Mouse (Mus musculus): ENCODE measurements at regions not wholly inside any gene's neighbourhood (a gene's known extent, or its start where the extent isn't known, plus 50 kb on each side); places are given as distances from the start of the nearest gene placed in this dataset.

DNA sequence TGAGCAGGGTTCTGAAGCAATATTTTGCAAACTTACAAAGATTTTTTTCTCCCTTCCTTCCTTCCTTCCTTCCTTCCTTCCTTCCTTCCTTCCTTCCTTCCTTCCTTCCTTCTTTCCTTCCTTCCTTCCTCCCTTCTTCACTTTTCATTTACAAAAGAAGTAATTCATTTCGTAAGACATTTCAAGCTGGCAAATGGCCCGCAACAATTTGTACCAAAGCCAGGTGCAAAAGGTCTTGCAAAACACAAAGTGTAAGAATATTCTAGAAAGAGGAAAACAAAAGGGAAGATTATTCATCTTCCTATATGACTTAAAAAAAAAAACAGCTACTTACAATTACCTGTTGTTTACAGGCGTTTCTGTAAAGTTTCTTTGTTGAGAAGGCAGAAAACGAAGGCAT lies 86.3 kb upstream of the Nr2f2 start:
- DNase-seq: no peak

GRCm38 (mm10) chr7:70438908-70439307 lies 72.4 kb upstream of the Nr2f2 start:
- DNase-seq: no peak

- no peak for DNase-seq
These were observed 67.3 kb upstream of the Nr2f2 start for GRCm38 (mm10) chr7:70433838-70434237.

- no peak for DNase-seq
These were observed 66.8 kb upstream of the Nr2f2 start for GRCm38 (mm10) chr7:70433358-70433757.

DNA sequence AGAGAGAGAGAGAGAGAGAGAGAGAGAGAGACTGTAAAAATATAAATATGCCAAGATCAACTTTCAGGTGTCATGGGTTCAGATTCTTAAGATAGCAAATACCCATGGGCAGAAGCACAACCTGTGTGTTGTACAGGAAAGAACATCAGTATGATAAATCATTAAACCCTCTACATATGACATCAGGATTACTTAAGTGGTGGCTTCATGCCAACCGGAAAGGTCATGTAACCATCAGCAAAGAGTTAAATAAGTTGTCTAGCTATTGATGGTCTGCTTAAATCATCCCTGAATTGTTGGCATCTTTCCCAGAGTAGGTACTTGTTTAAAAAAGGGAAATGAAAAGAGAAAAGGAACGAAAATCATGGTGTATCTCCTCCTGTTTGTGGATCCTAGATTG lies 65.2 kb upstream of the Nr2f2 start:
- no peak for DNase-seq

GRCm38 (mm10) chr7:70429326-70429725 lies 62.8 kb upstream of the Nr2f2 start:
- DNase-seq: no peak

DNA sequence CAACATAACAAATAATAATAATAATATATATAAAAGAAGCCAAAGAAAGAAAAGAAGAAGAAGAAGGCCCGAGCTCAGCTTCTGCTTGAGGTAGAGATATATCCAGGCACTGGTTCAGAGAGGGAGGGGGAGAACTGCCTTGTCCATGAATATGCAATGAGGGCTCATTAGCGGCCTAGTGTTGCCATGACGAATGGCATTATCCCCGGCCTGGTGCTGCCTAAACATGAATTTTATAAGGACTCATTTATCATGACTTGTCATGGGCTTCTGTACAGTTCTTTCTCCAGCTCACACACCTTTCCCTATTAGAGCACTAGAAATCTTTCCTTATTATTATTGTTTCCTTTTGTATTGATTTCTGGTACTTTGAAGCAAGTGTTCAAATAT lies 57.7 kb upstream of the Nr2f2 start:
- DNase-seq: no peak

DNA sequence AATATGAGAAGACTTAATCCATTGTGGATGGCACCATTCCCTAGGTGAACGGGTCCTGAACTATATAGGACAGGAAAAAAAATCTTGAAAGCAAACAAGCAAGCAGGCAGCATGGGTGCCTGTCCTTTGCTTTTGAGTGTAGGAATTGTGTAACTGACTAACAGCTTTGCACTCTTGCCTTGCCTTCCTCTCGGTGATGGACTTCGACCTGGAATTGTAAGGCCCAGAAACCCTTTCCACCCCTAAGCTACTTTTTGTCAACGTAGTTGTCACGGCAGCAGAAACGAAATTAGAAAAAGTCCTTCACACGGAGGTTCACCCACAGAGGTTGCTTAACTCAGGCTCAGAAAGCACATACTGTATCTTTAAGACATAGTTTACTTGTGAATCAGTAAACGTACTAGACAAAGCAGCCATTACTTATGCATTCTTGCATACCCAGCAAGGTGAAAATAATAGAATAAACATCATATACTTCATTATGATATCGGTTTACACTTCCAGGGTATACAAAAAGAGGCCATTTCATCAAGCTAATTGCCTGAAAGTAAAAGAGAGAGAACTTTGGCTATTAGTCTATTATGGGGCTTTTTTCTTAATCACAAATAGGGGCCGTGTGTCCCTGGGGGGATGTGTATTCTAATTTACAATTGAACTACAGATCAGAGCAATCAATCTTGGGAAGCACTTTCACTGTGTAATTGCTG lies 57.1 kb upstream of the Nr2f2 start:
- no peak for DNase-seq

DNA sequence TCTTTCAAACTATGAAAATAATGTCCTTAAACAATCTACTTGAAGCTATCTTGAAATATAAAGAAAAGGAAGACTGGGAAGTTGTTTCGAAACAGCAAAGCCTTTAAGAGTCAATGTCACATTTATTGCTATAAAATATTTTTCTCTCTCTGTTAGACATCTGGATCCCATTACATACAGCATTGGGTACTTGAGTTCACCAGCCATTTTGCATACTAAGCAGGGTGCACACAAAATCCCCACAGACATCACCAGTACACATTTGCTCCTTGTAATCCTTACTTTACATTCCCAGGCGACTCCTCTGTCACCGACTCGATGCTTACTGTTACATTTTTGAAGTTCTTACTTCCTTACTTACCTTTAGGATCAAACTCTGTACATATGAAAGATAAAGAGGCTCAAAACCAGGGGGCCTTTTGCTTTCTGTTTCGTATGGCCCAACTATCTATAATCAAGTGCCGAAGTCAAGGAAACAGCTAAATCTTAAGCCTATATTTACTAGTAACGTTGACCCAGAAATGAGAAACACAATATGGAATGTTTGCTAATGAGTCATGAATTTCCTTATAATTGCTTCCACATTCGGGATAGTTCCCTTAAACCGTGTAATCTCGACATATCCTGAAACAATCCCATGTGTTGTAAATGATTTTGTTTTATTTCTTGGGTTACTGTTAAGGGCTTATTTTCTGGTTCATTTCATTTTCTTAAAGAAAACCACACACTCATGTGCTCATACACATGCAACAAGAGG lies 49.8 kb upstream of the Nr2f2 start:
- no peak for DNase-seq
